Mouse (Mus musculus) layer of hippocampus, postnatal 10 days (tissue): ENCODE data around the gene Slc25a17. TPM values are rescaled to one million over a fixed set of nuclear protein-coding genes. Genes with fewer than 3 reads are reported as not detected.

Experiments
- DNase-seq, 2 experiments: peaks; one replicate each; pipeline ENCODE4 v3.0.0; 2021; ENCODE audit warnings: low spot score in 2 of 2
- total RNA-seq, 2 experiments: library from RNA; stranded (reverse); gene quantifications; 2 replicates each; pipeline ENCODE4 v1.2.3; 2021

Slc25a17 gene
- total RNA-seq, 2 experiments from 2014 or later: 58.1 to 61.2 TPM

DNA sequence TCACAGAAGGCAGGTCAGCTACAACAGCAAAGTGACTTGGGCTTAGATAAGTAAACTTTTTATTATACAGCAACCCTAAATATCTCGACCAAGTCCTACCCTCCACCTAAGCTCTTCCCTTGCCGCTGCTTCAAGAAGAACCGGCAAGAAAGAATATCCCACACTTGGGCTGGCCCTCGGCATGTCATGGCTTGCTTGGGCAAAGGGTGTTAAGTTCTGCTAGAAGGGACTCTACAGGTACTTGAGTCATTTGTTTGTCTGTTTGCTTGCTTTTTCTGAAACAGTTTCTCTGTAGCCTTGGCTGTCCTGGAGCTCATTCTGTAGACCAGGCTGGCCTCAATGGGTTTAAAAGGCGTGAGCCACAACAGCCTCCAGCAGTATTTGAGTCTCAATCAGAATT is 3.7 kb downstream of the Slc25a17 start:
- DNase-seq: no peak

GRCm38 (mm10) chr15:81355146-81355761 is 5.4 kb downstream of the Slc25a17 start:
- DNase-seq: no peak

DNA sequence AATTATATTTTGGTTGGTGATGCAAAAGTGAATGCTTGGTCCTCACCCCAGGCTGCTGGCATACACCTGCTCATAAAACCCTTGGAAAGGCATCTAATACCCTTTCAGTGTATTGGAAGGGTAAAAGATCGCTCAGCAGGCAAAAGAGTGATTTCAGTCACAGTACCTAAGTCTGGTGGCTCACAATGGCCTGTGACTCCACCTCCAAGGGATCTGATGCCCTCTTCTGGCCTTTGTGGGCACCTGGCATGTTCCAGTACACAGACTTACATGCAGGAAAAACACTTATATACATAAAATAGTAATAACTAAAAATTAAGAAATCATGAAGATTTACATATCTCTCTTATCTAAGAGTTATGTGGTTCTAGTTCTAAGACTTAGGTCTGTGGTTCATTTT is 8.0 kb downstream of the Slc25a17 start:
- DNase-seq: no peak

- no peak for DNase-seq
Observed at GRCm38 (mm10) chr15:81350401-81350800, 10.2 kb downstream of the Slc25a17 start.

- DNase-seq: no peak
Observed at GRCm38 (mm10) chr15:81348366-81348765, 12.2 kb downstream of the Slc25a17 start.

DNA sequence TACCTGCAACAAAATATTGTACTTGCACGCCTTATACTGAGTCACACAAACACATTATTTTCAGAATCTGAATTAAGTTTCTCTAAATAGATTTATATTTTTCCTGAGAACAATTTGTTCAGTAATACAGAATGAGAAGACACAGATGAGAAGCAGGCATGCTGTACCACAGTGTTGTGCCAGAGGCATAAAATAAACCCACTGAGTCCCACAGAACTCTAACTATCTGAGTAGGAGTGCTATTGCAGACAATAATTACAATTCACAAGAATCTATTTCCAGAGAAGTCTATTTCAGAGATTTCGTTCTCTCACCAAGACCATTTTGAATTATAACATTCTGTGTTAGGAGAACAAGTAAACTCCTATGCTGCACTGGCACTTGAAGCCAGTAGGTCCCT is 13.1 kb downstream of the Slc25a17 start:
- DNase-seq: no peak

GRCm38 (mm10) chr15:81341426-81341825 is 19.2 kb downstream of the Slc25a17 start:
- DNase-seq: no peak

GRCm38 (mm10) chr15:81339158-81339557 is 21.5 kb downstream of the Slc25a17 start:
- DNase-seq: no peak

DNA sequence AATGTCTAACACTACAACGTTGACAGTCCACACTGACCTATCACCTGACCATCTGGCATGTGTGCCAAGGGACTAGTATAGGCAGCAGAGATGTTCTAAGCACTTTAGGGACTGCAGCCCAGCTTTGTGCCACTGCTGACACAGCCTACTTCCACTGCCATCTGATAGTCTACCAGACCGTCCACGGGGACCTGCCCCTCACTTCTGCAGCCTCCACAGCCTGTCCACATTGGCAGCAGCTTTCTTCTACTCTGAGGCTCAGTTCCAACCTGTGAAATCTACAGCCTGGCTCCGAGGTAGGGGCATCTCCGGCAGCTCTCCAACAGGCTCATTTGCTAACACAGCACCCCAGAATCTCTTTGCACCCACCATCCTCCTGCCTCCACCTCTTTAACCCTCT is 24.1 kb downstream of the Slc25a17 start:
- DNase-seq: peak in 1 of 2 experiments; percentile 23

- no peak for DNase-seq
Observed at GRCm38 (mm10) chr15:81332517-81332916, 28.1 kb downstream of the Slc25a17 start.

- no peak for DNase-seq
Observed at GRCm38 (mm10) chr15:81330816-81331433, 29.7 kb downstream of the Slc25a17 start.

DNA sequence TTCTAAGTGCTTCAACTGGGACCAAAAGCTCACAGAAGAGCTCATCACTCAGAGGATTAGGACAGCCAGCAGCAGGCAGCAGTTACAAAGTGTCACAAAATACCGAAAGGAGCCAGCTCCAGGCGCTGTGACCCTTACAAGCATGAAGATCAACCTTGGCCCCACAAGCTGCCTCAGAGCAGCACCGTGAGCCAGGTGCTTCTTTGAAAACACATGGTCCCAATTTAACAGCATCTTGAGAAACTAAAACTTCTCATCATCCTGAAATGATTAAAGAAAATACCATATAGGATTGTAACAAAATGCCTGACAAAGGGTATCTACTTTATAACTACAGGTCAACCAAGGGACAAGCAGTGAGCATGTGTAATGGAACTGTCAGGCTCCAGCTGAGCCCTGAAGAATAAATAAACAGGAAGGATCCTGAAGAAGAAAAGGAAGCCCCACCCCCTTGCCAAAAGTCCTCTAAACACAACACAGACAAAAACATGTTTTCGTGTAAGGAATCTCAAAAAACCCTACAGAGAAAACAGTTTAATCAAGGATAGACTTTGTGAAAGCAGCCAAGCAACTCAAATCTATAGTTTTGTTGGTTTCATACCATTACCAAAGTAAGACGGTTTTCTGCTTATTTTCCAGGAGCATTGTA is 30.8 kb downstream of the Slc25a17 start:
- no peak for DNase-seq

- DNase-seq: no peak
Observed at GRCm38 (mm10) chr15:81327501-81327900, 33.1 kb downstream of the Slc25a17 start.

DNA sequence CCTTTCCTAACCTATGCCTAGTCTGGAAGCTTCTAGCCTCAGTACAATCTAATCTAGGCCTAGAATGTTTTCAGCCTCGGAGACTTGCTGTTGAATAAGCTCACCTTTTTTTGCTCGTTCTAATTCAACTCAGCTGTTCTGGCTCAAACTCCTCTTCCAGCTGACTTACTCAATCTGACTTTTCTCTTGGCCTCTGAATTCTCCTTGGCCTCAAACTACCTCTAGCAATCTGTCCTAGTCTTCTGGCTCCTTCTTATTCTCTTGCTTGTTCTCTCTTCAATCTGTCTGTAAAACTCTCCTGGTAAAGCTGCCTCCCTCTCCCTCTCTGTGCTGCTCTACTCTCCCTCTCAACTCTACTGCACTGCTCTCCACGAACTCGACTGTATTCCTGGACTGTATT is 35.6 kb downstream of the Slc25a17 start:
- DNase-seq: no peak

- no peak for DNase-seq
Observed at GRCm38 (mm10) chr15:81320137-81320536, 40.5 kb downstream of the Slc25a17 start.

DNA sequence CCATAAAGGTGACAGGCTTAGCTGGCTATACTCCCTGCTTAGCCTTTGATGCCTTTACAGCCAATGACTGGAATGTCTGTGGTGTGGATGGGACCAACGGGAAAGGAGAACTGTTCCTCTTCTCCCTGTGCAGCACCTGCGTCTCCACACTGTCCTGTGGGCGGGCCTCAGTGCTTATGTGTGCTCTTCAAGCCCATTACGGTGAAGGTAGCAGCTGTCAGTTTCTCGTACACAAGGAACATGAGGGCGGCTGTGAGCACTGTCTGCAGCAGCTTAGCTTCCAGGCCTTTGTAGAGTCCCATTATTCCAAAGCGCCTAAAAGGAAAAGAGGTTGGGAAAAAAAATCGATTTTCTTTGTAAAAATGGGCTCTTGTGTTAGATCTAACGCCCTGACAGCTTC is 41.1 kb downstream of the Slc25a17 start:
- DNase-seq: no peak

GRCm38 (mm10) chr15:81313928-81314327 is 46.7 kb downstream of the Slc25a17 start:
- no peak for DNase-seq

DNA sequence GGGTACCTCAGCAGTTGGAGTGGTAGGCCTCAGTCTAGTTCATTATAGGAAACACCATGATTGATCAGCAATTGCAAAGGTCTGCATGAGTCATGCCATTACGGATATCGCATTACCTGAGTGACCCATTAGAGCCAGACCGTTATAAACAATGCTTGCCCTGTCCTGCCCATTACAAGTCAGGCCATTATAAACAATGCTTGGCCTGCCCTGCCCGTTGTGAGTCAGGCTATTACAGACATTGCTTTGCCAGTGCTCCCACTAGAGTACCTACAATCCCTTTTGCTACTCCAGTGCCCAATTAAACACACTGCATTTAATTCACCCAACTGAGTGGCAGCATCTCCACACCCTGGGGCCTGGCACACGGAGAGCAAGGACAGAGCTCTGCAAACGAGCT is 49.6 kb downstream of the Slc25a17 start:
- no peak for DNase-seq

DNA sequence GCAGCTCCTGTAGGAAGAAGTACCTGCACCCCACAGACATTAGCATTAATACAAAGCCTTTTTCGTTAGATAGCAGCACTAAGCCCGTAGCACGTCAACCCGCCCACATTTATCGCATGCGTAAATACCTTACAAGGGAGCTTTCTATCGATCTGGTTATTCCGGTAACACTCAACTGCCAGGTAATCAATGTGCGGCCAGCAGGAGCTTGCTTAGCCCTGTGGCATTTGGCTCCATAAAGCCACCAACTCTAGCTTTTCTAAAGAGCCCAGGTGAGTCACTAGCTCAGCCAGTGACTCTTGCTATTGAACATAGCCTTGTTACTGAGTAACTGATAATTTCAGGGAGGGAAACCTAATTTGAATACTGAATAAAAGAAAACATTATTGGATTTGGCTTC is 50.3 kb downstream of the Slc25a17 start:
- no peak for DNase-seq

DNA sequence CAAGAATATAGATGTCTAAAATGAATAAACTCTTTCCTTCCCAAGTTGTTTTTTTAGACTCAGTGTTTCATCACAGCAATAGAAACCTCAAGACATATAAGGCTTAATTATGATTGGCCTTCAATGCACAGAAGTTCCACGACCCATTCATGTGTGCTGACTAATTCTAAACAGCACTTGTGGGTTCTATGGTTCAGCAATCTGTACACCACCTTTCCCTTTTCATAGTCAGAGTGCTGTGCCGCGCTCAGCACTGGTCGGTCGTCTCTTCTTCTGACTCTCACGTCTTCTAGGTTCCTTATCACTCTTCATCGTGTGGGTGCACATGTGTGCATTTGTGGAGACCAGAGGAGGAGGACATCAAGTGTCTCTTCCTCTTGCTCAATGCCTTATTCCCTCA is 52.6 kb downstream of the Slc25a17 start:
- DNase-seq: no peak

GRCm38 (mm10) chr15:81306501-81306900 is 54.1 kb downstream of the Slc25a17 start:
- DNase-seq: no peak

DNA sequence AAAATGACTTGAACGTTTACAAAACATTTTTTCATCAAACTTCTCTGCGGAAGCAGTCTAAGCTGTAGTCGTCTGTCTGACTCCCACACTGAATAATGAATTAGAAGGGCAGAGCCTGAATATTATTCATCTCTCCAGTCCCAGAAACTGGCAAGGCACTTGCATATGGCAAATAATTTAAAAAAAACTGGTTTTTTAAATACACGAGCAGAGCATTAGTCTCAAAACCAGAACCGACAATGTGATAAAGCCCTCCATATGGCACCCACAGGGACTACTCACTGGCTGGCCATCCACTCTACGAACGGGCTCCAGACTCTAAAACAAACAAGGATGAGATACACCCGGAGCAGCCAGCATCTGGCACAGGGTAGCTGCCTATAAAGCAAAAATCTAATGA is 55.6 kb downstream of the Slc25a17 start:
- DNase-seq: no peak

GRCm38 (mm10) chr15:81304006-81304405 is 56.6 kb downstream of the Slc25a17 start:
- no peak for DNase-seq
